Mouse (Mus musculus): Measurements from ENCODE around the gene Gtsf2. TPM values are rescaled to one million over a fixed set of nuclear protein-coding genes. Genes with fewer than 3 reads are reported as not detected.
"Not testable (repeated sequence)": the region's sequence is repeated elsewhere in the genome, so short reads cannot be mapped to it uniquely, and the experiment has no call there.

Gene Gtsf2
- polyA plus RNA-seq, 1 experiment, result not detected

- DNase-seq (ENCODE audit: low read depth), result no peak
- no peak for TF ChIP-seq POLR2A (IDR thresholded peaks at IDR 0.05; ENCODE audit: borderline replicate concordance, extremely low read depth, insufficient read depth, insufficient read length, poor library complexity, severe bottlenecking)
- no peak for TF ChIP-seq CTCF (IDR thresholded peaks at IDR 0.05; ENCODE audit: borderline replicate concordance, extremely low read depth, insufficient read depth, insufficient read length)
Measured at GRCm38 (mm10) chr15:103472265-103472664, 24.0 kb upstream of the Gtsf2 start.

- no peak for TF ChIP-seq CTCF (IDR thresholded peaks at IDR 0.05; ENCODE audit: borderline replicate concordance, extremely low read depth, insufficient read depth, insufficient read length)
- TF ChIP-seq POLR2A (IDR thresholded peaks at IDR 0.05; ENCODE audit: borderline replicate concordance, extremely low read depth, insufficient read depth, insufficient read length, poor library complexity, severe bottlenecking), result no peak
- no peak for DNase-seq (ENCODE audit: low read depth)
Measured at GRCm38 (mm10) chr15:103471488-103472194, 23.4 kb upstream of the Gtsf2 start.

DNA sequence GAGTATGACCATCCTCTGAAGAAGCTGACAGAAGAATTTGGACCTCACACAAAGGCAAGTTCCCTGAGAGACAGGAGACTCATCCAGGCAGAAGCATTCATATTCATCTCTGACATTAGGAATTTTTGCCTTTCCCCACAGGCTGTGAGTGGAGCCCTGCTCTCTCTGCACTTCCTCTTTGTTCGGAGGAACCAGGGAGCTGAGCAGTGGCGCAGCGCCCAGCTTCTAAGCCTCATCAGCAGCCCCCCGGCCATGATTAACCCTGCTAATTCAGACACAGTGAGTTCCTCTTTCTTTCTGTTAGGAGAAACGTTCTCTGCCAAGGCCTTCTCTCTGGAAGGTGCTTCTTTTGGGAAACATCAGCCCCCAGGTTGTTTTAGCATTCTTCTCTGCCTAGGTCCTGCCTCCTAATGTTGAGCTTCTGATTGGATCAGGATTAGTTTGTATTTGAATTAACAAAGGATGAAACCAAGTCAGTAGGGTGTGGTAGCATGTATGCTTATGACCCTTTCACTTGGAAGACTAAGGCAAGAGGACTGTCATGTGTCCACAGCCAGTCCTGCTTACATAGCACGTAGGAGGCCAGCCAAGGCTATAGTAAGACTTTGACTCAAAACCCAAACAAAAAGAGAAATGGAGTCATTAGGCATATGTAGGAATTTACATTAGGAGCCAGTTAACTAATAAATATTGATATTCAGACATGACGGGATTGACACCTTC, 14.4 kb upstream of the Gtsf2 start:
- DNase-seq (ENCODE audit: low read depth), result peak; percentile 49
- TF ChIP-seq POLR2A (IDR thresholded peaks at IDR 0.05; ENCODE audit: borderline replicate concordance, extremely low read depth, insufficient read depth, insufficient read length, poor library complexity, severe bottlenecking), result no peak
- no peak for TF ChIP-seq CTCF (IDR thresholded peaks at IDR 0.05; ENCODE audit: borderline replicate concordance, extremely low read depth, insufficient read depth, insufficient read length)

DNA sequence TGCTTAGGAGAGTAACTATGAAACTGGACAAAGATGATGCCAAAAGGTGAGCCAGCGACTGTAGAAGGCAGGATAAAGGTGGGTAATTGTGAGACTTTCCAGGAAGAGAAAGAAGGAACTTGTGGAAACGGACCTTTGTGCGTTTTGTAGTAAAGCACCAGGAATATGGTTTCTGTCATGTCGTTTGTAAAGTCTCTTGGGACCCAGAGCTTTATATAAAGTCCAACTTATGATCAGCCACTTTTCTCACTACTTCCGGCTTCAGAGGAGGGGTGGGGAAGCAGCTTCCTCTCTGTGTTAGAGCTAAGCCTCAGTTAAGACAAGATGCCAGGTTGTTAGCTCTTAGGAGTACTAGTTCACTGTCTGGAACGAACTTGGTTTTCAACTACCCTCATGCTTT, 6.2 kb upstream of the Gtsf2 start:
- no peak for DNase-seq (ENCODE audit: low read depth)
- TF ChIP-seq CTCF (IDR thresholded peaks at IDR 0.05; ENCODE audit: borderline replicate concordance, extremely low read depth, insufficient read depth, insufficient read length) (no peak), POLR2A (IDR thresholded peaks at IDR 0.05; ENCODE audit: borderline replicate concordance, extremely low read depth, insufficient read depth, insufficient read length, poor library complexity, severe bottlenecking) (no peak)

- no peak for TF ChIP-seq POLR2A (IDR thresholded peaks at IDR 0.05; ENCODE audit: borderline replicate concordance, extremely low read depth, insufficient read depth, insufficient read length, poor library complexity, severe bottlenecking)
- TF ChIP-seq CTCF (IDR thresholded peaks at IDR 0.05; ENCODE audit: borderline replicate concordance, extremely low read depth, insufficient read depth, insufficient read length), result no peak
Measured at GRCm38 (mm10) chr15:103453551-103454218, 5.4 kb upstream of the Gtsf2 start, which contains the start of gene Nckap1l. Gene Nckap1l (plus strand): TSS chr15:103453794.

DNA sequence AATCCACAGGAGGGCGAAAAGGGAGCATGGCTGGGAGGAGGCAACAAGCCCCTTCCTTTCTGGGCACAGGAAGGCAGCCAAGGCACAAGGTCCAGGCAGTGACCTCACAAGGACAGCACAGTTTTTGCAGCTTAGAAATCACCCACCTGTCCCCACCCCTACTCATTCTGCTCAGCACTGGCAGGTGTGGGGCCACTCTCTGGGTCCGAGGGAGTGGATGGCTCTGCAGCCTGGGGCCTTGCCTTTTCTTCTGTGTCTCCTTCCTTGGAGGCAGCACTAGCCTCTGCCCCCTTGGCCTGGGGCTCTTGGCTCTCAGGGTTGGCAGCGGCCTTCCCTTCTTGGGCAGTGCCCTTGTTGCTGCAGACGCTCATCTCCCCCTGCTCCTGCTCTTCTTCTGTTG, 2.3 kb downstream of the Gtsf2 start:
- DNase-seq (ENCODE audit: low read depth), result not testable (repeated sequence)

More at GRCm38 (mm10) chr15:103453551-103454218, 5.4 kb upstream of the Gtsf2 start, which contains the start of gene Nckap1l:
- DNase-seq (ENCODE audit: low read depth), result no peak

DNA sequence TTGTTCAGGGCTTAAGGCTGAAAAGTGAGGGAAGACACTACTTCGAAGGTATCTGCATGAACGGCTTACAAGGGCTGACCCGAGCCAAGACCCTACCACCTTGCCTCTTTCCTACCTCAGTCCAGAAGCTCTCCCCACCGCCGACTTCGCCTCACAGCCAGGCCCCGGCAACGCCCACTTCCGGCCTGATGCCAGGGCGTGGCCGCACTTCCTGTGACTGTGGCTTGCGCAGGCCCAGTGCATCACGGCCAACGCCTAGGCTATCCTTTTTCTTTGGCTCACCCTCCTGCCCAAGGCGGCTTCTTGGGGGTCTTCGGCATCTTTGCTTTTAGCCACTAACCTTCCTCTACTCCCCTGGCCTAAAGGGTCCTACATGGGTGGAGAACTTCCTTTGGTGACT, 18.0 kb downstream of the Gtsf2 start, which contains the start of gene Gtsf1:
Gene Gtsf1, minus strand, starts transcription at position 230 of the 400 bp plus-strand sequence.
- TF ChIP-seq CTCF (IDR thresholded peaks at IDR 0.05; ENCODE audit: borderline replicate concordance, extremely low read depth, insufficient read depth, insufficient read length) (no peak), POLR2A (IDR thresholded peaks at IDR 0.05; ENCODE audit: borderline replicate concordance, extremely low read depth, insufficient read depth, insufficient read length, poor library complexity, severe bottlenecking) (no peak)
- DNase-seq (ENCODE audit: low read depth), result no peak

DNA sequence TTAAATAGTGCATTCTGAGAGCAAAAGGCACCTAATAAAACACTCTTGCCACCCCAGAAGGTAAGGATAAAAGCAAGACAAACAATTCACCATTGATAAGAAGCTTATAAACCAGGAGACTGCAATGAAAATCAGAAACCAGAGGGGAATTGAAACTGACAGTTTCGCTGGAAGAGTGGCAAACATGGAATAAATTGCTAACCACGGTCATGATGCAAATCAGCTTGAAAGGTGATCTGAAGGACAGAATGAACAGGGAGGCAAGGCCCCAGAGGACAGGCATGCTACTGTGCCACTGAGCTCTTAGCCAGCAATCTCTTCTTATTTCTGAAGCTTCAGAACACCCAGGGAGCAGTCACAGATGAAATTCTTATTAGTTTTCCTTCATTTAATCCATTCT, 21.3 kb downstream of the Gtsf2 start:
- TF ChIP-seq CTCF (IDR thresholded peaks at IDR 0.05; ENCODE audit: borderline replicate concordance, extremely low read depth, insufficient read depth, insufficient read length) (no peak), POLR2A (IDR thresholded peaks at IDR 0.05; ENCODE audit: borderline replicate concordance, extremely low read depth, insufficient read depth, insufficient read length, poor library complexity, severe bottlenecking) (no peak)
- DNase-seq (ENCODE audit: low read depth), result peak; percentile 53

- not testable (repeated sequence) for DNase-seq (ENCODE audit: low read depth)
Measured at GRCm38 (mm10) chr15:103405586-103405985, 42.7 kb downstream of the Gtsf2 start.

DNA sequence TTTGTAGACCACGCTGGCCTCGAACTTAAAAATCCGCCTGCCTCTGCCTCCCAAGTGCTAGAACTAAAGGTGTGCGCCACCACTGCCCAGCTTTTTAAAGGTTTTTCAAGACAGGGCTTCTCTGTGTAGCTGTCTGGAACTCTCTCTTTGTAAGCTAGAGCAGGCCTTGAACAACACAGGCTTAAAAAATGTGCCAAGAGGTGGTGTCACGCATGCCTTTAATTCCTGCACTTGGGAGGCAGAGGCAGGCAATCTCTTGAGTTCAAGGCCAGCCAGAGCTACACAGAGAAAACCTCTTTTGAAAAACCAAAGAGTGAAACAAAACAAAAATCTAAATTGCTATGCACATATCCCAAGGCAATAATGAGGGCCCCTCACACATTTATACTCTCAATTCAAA, 46.9 kb downstream of the Gtsf2 start:
- DNase-seq (ENCODE audit: low read depth), result no peak
- TF ChIP-seq CTCF (IDR thresholded peaks at IDR 0.05; ENCODE audit: borderline replicate concordance, extremely low read depth, insufficient read depth, insufficient read length), result no peak
- no peak for TF ChIP-seq POLR2A (IDR thresholded peaks at IDR 0.05; ENCODE audit: borderline replicate concordance, extremely low read depth, insufficient read depth, insufficient read length, poor library complexity, severe bottlenecking)

DNA sequence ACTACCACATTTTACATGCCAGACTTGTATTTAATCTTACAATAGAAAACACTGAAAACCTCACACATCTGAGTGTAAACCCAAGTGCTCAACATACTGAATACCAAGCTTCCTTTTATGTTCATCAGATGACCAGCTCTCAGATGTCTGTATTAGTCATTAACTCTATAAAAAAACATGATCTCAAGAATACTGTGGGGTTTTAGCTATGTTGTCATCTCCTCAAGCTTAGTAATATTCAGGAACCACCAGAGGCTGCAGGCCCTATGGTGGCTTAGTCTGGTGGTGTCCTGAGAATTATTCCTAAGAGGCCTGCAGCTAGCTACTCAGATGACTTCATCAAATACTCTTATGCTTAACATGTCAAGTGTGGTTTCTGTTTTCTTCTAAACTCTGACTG, 54.7 kb downstream of the Gtsf2 start:
- DNase-seq (ENCODE audit: low read depth), result no peak
- TF ChIP-seq CTCF (IDR thresholded peaks at IDR 0.05; ENCODE audit: borderline replicate concordance, extremely low read depth, insufficient read depth, insufficient read length) (no peak), POLR2A (IDR thresholded peaks at IDR 0.05; ENCODE audit: borderline replicate concordance, extremely low read depth, insufficient read depth, insufficient read length, poor library complexity, severe bottlenecking) (no peak)

Other genes with a start within 250 kb of the Gtsf2 start
- 101 and 118 TPM in 2 replicates for gene Cbx5, start 208.7 kb downstream of the Gtsf2 start, polyA plus RNA-seq (2012; rRNA removed)
- 976 and 1,085 TPM in 2 replicates for gene Hnrnpa1, start 208.0 kb downstream of the Gtsf2 start, polyA plus RNA-seq (2012; rRNA removed)
- gene Nfe2, start 190.1 kb downstream of the Gtsf2 start, polyA plus RNA-seq (2012; rRNA removed), result 0.53 and 1.2 TPM in 2 replicates
- gene Copz1, start 175.8 kb downstream of the Gtsf2 start, polyA plus RNA-seq (2012; rRNA removed), result 165 and 192 TPM in 2 replicates
- 0.30 and 0.33 TPM in 2 replicates for gene Gpr84, start 137.9 kb downstream of the Gtsf2 start, polyA plus RNA-seq (2012; rRNA removed)
- gene Zfp385a, start 108.4 kb downstream of the Gtsf2 start, polyA plus RNA-seq (2012; rRNA removed), result 20.3 and 37.5 TPM in 2 replicates
- gene Itga5, start 81.7 kb downstream of the Gtsf2 start, polyA plus RNA-seq (2012; rRNA removed), result 7.6 and 11.1 TPM in 2 replicates
- not detected in 2 replicates for gene Gtsf1, start 18.0 kb downstream of the Gtsf2 start, polyA plus RNA-seq (2012; rRNA removed)
- gene Nckap1l, start 5.3 kb upstream of the Gtsf2 start, polyA plus RNA-seq (2012; rRNA removed), result 1.6 and 2.2 TPM in 2 replicates
- gene Pde1b, start 54.6 kb upstream of the Gtsf2 start, polyA plus RNA-seq (2012; rRNA removed), result 92.4 and 94.5 TPM in 2 replicates
- gene Ppp1r1a, start 89.5 kb upstream of the Gtsf2 start, polyA plus RNA-seq (2012; rRNA removed), result 63.5 and 68.4 TPM in 2 replicates
- not detected in 2 replicates for gene Glycam1, start 116.6 kb upstream of the Gtsf2 start, polyA plus RNA-seq (2012; rRNA removed)

Measured in brain, embryonic 14.5 days (tissue).